Mouse (Mus musculus) heart, postnatal 0 days (tissue): ENCODE results near the gene Tmem266.

Experiments
- CTCF ChIP-seq: IDR thresholded peaks from 2 replicates; pipeline ENCODE4 v1.5.1; 2016; ENCODE audit warnings: antibody characterized with exemption, control low read depth, low read depth
- EP300 ChIP-seq: IDR thresholded peaks from 2 replicates; pipeline ENCODE4 v1.6.1; 2016; ENCODE audit warnings: antibody characterized with exemption, low read depth

DNA sequence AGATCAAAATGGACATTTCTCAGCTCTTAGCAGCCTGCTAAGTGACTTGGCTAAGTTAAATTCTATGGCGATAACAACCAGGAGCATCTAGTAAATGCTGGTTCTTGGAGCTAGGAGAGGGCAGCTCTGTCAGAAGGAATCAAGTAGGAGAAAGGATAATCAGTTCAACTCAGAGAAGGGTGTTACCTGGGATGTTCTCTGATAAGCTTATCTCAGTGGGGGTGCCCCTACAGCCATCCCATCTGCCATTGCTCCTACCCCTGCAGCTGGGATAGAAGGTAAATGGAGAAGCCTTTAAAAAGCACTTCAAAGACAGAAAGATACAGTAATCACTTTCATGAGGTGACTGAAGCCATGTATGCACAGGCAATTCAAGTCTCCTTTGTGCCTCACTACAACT is 126.2 kb downstream of the Tmem266 start:
- TF ChIP-seq CTCF = no peak
- no peak for TF ChIP-seq EP300
